Mouse (Mus musculus) liver, embryonic 14.5 days (tissue): ENCODE data around the gene Tmco1. TPM values are rescaled to one million over a fixed set of nuclear protein-coding genes. Genes with fewer than 3 reads are reported as not detected.

Experiments used
- ATAC-seq: fragments of 200-750 bp; cut with Nextera tagmentation; 2 replicates; pipeline ENCODE4 v1.8.0; 2017; ENCODE audit warnings: moderate number of reproducible peaks, mild to moderate bottlenecking, moderate library complexity; ENCODE audit not compliant: insufficient read depth
- DNase-seq, 3 experiments: peaks; one replicate each; pipeline ENCODE4 v3.0.0-alpha.2; 2012 to 2013; ENCODE audit warnings: low read depth in 3 of 3, low spot score in 3 of 3
- H3K27ac ChIP-seq: fragments of 300-500 bp; sonication (generic); 2 replicates; pipeline ENCODE4 v1.5.1; 2014; ENCODE audit warnings: moderate library complexity, mild to moderate bottlenecking, control low read depth, inconsistent platforms
- H3K27me3 ChIP-seq: fragments of 300-500 bp; sonication (generic); 2 replicates; pipeline ENCODE4 v1.6.1; 2014; ENCODE audit warnings: mild to moderate bottlenecking, low read length, moderate library complexity; ENCODE audit not compliant: control insufficient read depth, insufficient read depth
- H3K36me3 ChIP-seq: fragments of 300-500 bp; sonication (generic); replicated peaks from 2 replicates; pipeline ENCODE4 v1.6.1; 2014; ENCODE audit warnings: low read depth; ENCODE audit not compliant: control insufficient read depth, insufficient read depth
- H3K4me1 ChIP-seq, 2 experiments: fragments of 200-500 bp in 1 of 2; fragments of 300-500 bp in 1 of 2; sonication (generic) in 1 of 2; replicated peaks; 2 replicates each; pipeline ENCODE4 v1.6.1; 2012 to 2014; ENCODE audit warnings: antibody characterized with exemption in 1 of 2, inconsistent platforms in 1 of 2, low read length in 1 of 2; ENCODE audit not compliant: control insufficient read depth in 2 of 2, insufficient read depth in 2 of 2
- H3K4me2 ChIP-seq: fragments of 300-500 bp; sonication (generic); 2 replicates; pipeline ENCODE4 v1.6.1; 2014; ENCODE audit warnings: low read depth, mild to moderate bottlenecking, control low read depth, moderate library complexity
- H3K4me3 ChIP-seq, 2 experiments: fragments of 200-500 bp in 1 of 2; fragments of 300-500 bp in 1 of 2; sonication (generic) in 1 of 2; 2 replicates each; pipeline ENCODE4 v1.5.1; 2012 to 2014; ENCODE audit warnings: low read depth in 2 of 2, low read length in 2 of 2, mild to moderate bottlenecking in 2 of 2, control low read depth in 1 of 2, inconsistent platforms in 1 of 2, moderate library complexity in 1 of 2; ENCODE audit not compliant: insufficient read depth in 1 of 2
- H3K9ac ChIP-seq: fragments of 300-500 bp; sonication (generic); replicated peaks from 2 replicates; pipeline ENCODE4 v1.6.1; 2014; ENCODE audit warnings: mild to moderate bottlenecking, control low read depth, moderate library complexity
- H3K9me3 ChIP-seq: fragments of 300-500 bp; sonication (generic); 2 replicates; pipeline ENCODE4 v1.6.1; 2016; ENCODE audit warnings: low read length, mixed read lengths; ENCODE audit not compliant: control insufficient read depth
- CTCF ChIP-seq: IDR thresholded peaks from 2 replicates; pipeline ENCODE4 v1.5.1; 2016; ENCODE audit warnings: antibody characterized with exemption, low read depth, control low read depth
- EP300 ChIP-seq: IDR thresholded peaks from 2 replicates; pipeline ENCODE4 v1.6.1; 2016; ENCODE audit warnings: antibody characterized with exemption, low read depth
- WGBS: fragments of 180-500 bp; shearing (Covaris S2); extraction: QIAGEN DNeasy Blood & Tissue Kit; methylation state at CpG from one replicate; pipeline ENCODE4 v1.1.7; 2014; ENCODE audit not compliant: insufficient replicate concordance; 5-methylcytosine and 5-hydroxymethylcytosine counted together
- polyA plus RNA-seq, 2 experiments: library from polyadenylated mRNA; depleted of rRNA in 1 of 2; stranded (reverse) in 1 of 2; unstranded in 1 of 2; fragments of >200 nt; fragmentation: Nextera tagmentation in 1 of 2; extraction: Ambion mirVana in 1 of 2; gene quantifications; 2 replicates each; pipeline versions ENCODE4 v1.2.1 to v1.2.3; 2012 to 2014

Gene Tmco1
- polyA plus RNA-seq, 2 experiments: 43.4 to 64.1 TPM

DNA sequence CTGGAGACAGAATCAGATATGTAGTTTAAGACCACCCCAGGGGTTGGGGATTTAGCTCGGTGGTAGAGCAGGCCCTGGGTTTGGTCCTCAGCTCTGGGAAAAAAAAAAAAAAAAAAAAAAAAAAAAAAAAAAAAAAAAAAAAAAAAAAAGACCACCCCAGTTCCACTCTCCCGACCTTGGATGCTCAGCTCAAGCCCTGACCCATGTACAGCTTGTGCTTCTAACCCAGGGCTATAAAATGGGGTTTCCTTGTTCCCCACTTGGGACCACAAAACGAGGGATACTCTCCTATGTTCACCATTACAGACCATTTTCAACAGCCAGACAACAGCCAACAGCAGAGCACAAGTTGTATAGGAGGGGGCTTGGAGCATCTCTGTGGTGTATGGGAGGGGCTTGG, 41.5 kb upstream of the Tmco1 start:
- 65% methylated on average over 3 of the region's 3 CpGs for WGBS

DNA sequence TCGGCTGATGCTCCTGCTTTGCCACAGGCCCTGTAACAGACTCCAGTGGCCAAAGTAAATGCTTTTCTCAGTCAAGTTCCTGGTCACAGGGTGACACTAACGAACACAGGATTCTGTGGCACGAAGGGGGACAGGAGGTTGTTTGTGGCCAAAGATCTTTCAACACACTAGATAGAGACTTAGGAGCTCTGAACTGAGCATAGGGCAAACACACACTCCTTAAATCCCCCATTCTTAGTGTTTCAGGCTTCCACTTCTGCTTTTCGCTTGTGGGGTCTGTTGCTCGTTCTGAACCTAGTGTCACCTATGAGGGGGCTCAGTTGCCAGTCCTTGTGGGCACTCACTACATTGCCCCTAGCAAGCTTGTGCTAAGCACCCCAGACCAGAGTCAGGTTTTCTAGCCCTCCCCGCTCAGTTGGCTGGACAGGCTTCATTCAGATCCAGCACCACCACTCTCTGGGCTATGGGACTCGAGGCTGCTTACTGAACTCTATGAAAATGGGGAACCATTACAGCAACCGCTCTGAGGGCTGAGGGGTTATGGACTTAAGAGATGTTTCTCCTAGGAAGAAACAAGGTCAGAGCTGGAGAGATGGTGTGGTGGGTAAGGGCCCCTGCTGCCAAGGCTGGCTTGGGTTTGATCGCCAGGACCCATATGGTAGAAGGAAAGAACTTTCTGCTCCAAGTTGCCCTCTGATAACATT, 39.7 kb upstream of the Tmco1 start:
- ATAC-seq (no peak), DNase-seq (no peak)
- H3K4me2 ChIP-seq: peak overlapping the region; percentile 64
- H3K27me3 ChIP-seq: no peaks in the 10 kb centered on the region
- WGBS: 47% methylated on average over 9 of the region's 9 CpGs
- peak overlapping the region; percentile 59 for H3K27ac ChIP-seq
- no peak overlapping the region for H3K4me3 ChIP-seq
- peaks cover 42 to 51% of the 10 kb centered on the region in 2 experiments for H3K4me1 ChIP-seq
- no peaks in the 10 kb centered on the region for H3K36me3 ChIP-seq
- H3K9ac ChIP-seq: no peak overlapping the region; the same call in 1 of the 2 replicates
- TF ChIP-seq EP300: no peak
- no peak for TF ChIP-seq CTCF
- H3K9me3 ChIP-seq: no peaks in the 10 kb centered on the region

More for the DNA sequence above, 41.5 kb upstream of the Tmco1 start:
- TF ChIP-seq CTCF (no peak), EP300 (no peak)
- no peak overlapping the region for H3K27ac ChIP-seq
- no peak overlapping the region for H3K4me3 ChIP-seq
- H3K27me3 ChIP-seq: no peaks in the 10 kb centered on the region
- no peak overlapping the region for H3K9ac ChIP-seq
- no peaks in the 10 kb centered on the region for H3K36me3 ChIP-seq
- no peak overlapping the region for H3K4me2 ChIP-seq
- no peaks in the 10 kb centered on the region for H3K9me3 ChIP-seq
- peaks cover 33 to 40% of the 10 kb centered on the region in 2 experiments for H3K4me1 ChIP-seq
- DNase-seq (no peak), ATAC-seq (no peak)

DNA sequence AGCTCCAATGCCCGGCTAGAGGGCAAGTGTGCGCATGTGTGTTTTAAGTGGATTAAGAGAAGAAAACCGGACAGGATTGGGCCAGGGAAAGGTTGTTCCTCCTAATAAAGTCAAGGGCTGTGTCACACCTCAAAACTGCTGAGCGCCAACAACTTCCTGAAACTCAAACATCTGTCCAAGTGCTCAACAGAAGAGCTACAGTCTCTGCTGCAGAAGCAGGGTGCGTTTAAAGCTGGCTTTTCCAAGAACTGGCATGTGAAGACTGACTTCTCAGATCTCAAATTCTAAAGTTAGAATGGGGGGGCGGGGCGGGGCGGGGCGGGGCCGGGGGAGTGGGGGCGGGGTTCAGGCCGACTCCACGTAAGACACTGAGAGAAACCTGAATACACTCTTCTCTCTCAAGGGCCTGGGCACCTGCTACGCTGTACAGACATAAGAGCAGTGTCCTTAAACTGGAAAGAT, 38.8 kb upstream of the Tmco1 start:
- Histone ChIP-seq H3K36me3 (no peaks in the 10 kb centered on the region), H3K27me3 (no peaks in the 10 kb centered on the region), H3K4me1 (peaks cover 51 to 59% of the 10 kb centered on the region in 2 experiments), H3K4me3 (no peak overlapping the region), H3K27ac (peak overlapping the region; percentile 59; the same call in 1 of the 2 replicates), H3K9ac (peak overlapping the region; percentile 3), H3K4me2 (peak overlapping the region; percentile 64), H3K9me3 (no peaks in the 10 kb centered on the region)
- WGBS: 11% methylated on average over 14 of the region's 14 CpGs
- TF ChIP-seq CTCF (no peak), EP300 (no peak)
- DNase-seq: no peak
- ATAC-seq: 0 out of 2 replicates have a peak, but pooled peaks have one; percentile 12

DNA sequence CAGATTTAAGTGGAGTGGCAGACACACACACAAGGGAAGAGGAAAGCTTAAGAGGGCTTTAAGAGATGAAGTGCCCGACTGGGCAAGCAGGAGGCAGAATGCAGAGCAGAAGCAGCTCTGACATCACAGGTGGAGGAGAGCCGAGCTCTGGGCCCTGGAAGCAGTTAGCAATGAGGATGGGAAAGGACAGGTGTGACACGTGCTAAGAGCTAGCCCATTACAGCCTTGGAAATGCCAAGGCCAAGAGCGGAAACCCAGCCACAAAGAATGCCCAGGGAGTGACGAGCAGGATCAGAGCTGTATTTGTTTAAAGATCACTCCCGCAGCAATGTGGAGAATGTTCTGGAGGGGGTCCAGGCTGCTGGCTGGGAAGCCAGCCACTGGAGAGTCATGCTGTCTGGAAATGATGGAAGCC, 38.3 kb upstream of the Tmco1 start:
- no peaks in the 10 kb centered on the region for H3K27me3 ChIP-seq
- no peak for DNase-seq
- peaks cover 54 to 64% of the 10 kb centered on the region in 2 experiments for H3K4me1 ChIP-seq
- peak overlapping the region; percentile 31; the same call in 1 of the 2 replicates for H3K27ac ChIP-seq
- no peak for ATAC-seq
- no peak overlapping the region for H3K4me3 ChIP-seq
- H3K9me3 ChIP-seq: no peaks in the 10 kb centered on the region
- H3K4me2 ChIP-seq: peak overlapping the region; percentile 64
- TF ChIP-seq EP300 (no peak), CTCF (peak; percentile 11; the same call in 1 of the 2 replicates)
- 37% methylated on average over 6 of the region's 6 CpGs for WGBS
- 0 out of 2 replicates have a peak overlapping the region, but pooled peaks have one; percentile 10 for H3K9ac ChIP-seq
- no peaks in the 10 kb centered on the region for H3K36me3 ChIP-seq

DNA sequence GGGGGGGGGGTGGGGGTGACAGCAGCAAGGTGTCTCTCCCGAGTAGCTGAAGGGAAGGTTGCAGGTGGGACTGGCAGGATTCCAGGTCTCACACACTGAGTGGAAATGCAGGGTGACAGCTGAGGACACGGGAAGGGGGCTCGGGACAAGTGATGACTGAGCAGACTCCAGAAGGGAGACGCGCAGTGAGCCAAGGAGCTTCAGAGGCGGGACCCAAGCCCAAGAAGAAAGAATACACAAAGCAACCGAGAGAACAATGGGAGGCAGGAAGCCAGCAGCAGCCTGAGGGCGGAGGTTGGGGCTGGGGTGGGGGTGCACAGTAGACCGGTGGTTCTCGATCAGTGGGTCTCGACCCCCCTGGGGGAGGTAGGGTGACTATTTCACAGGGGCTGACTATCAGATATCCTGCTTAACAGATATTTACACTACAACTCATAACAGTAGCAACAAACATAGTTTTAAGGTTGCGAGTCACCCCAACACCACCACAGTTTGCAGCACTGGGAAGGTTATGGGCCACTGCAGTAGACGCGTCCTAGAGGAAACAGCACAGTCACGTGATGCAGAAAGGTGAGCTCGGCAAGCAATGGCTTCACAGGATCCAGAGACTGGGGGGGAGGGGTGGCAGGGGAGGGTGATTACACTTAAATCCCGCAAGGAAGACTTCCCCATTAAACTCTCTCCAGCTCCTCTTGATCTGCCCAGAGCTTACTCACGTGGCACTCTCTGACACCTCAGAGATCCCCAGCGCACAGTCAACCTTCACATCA, 37.7 kb upstream of the Tmco1 start:
- no peaks in the 10 kb centered on the region for H3K9me3 ChIP-seq
- no peak overlapping the region; the same call in 1 of the 2 replicates for H3K9ac ChIP-seq
- no peaks in the 10 kb centered on the region for H3K36me3 ChIP-seq
- DNase-seq (no peak), ATAC-seq (peak; percentile 44)
- no peaks in the 10 kb centered on the region for H3K27me3 ChIP-seq
- TF ChIP-seq CTCF: no peak
- no peak for TF ChIP-seq EP300
- peak overlapping the region; percentile 64 for H3K4me2 ChIP-seq
- 27% methylated on average over 19 of the region's 19 CpGs for WGBS
- peaks cover 54 to 67% of the 10 kb centered on the region in 2 experiments for H3K4me1 ChIP-seq
- H3K27ac ChIP-seq: peak overlapping the region; percentile 86
- H3K4me3 ChIP-seq: no peak overlapping the region; a peak in 1 of 4 replicates
